Mouse (Mus musculus): ENCODE measurements around the gene Atxn3. TPM values are rescaled to one million over a fixed set of nuclear protein-coding genes. Genes with fewer than 3 reads are reported as not detected.

Gene Atxn3
- polyA plus RNA-seq, 1 experiment: 0.76 TPM

DNA sequence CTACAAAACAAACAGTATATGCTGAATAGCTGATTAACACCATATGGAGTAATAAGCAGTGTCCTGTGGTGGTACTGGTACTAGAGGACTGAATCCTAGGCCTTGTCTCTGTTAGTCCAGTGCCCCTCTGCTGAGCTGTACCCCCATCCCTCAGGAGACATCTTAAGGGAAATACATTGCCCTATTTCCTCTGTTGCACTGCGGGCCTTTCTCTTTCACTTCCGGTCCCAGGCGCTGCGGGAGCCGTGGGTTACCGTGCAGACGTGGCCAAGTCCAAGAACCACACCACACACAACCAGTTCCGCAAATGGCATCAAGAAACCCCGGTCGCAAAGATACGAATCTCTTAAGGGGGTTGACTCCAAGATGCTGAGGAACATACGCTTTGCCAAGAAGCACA lies 52.2 kb downstream of the Atxn3 start:
- Histone ChIP-seq H3K27ac (ENCODE audit: insufficient read depth, low read depth, low read length) (no peak overlapping the region), H3K27me3 (ENCODE audit: control insufficient read depth, insufficient read depth, low read length) (no peaks in the 10 kb centered on the region), H3K36me3 (ENCODE audit: control insufficient read depth, insufficient read depth, low read length) (peaks cover 20% of the 10 kb centered on the region), H3K4me1 (ENCODE audit: control insufficient read depth, insufficient read depth, insufficient read length, low read length) (peaks cover 3% of the 10 kb centered on the region; the same call in 1 of the 2 replicates), H3K4me3 (ENCODE audit: low read depth, low read length) (no peak overlapping the region)
- WGBS: 90% methylated on average over 12 of the region's 12 CpGs
- no peak for TF ChIP-seq CTCF (IDR thresholded peaks at IDR 0.05; ENCODE audit: extremely low read depth, insufficient read length, insufficient replicate concordance, low read depth, low read length)
- no peak for TF ChIP-seq POLR2A (IDR thresholded peaks at IDR 0.05; ENCODE audit: low read depth, low read length)

GRCm38 (mm10) chr12:101904906-101905305 lies 53.1 kb downstream of the Atxn3 start:
- Histone ChIP-seq H3K36me3 (ENCODE audit: control insufficient read depth, insufficient read depth, low read length) (peaks cover 21% of the 10 kb centered on the region), H3K27ac (ENCODE audit: insufficient read depth, low read depth, low read length) (no peak overlapping the region)
- 85% methylated on average over 4 of the region's 4 CpGs for WGBS

GRCm38 (mm10) chr12:101904170-101904569 lies 53.9 kb downstream of the Atxn3 start:
- Histone ChIP-seq H3K4me3 (ENCODE audit: low read depth, low read length) (no peak overlapping the region), H3K36me3 (ENCODE audit: control insufficient read depth, insufficient read depth, low read length) (peaks cover 20% of the 10 kb centered on the region), H3K27me3 (ENCODE audit: control insufficient read depth, insufficient read depth, low read length) (no peaks in the 10 kb centered on the region), H3K4me1 (ENCODE audit: control insufficient read depth, insufficient read depth, insufficient read length, low read length) (peaks cover 3% of the 10 kb centered on the region; the same call in 1 of the 2 replicates), H3K27ac (ENCODE audit: insufficient read depth, low read depth, low read length) (no peak overlapping the region)
- TF ChIP-seq POLR2A (IDR thresholded peaks at IDR 0.05; ENCODE audit: low read depth, low read length) (no peak), CTCF (IDR thresholded peaks at IDR 0.05; ENCODE audit: extremely low read depth, insufficient read length, insufficient replicate concordance, low read depth, low read length) (no peak)
- WGBS: 66% methylated on average over 3 of the region's 3 CpGs

More at GRCm38 (mm10) chr12:101904906-101905305, 53.1 kb downstream of the Atxn3 start:
- Histone ChIP-seq H3K27me3 (ENCODE audit: control insufficient read depth, insufficient read depth, low read length) (no peaks in the 10 kb centered on the region), H3K4me1 (ENCODE audit: control insufficient read depth, insufficient read depth, insufficient read length, low read length) (peaks cover 3% of the 10 kb centered on the region; the same call in 1 of the 2 replicates), H3K4me3 (ENCODE audit: low read depth, low read length) (no peak overlapping the region)
- TF ChIP-seq CTCF (IDR thresholded peaks at IDR 0.05; ENCODE audit: extremely low read depth, insufficient read length, insufficient replicate concordance, low read depth, low read length): no peak
- no peak for TF ChIP-seq POLR2A (IDR thresholded peaks at IDR 0.05; ENCODE audit: low read depth, low read length)

DNA sequence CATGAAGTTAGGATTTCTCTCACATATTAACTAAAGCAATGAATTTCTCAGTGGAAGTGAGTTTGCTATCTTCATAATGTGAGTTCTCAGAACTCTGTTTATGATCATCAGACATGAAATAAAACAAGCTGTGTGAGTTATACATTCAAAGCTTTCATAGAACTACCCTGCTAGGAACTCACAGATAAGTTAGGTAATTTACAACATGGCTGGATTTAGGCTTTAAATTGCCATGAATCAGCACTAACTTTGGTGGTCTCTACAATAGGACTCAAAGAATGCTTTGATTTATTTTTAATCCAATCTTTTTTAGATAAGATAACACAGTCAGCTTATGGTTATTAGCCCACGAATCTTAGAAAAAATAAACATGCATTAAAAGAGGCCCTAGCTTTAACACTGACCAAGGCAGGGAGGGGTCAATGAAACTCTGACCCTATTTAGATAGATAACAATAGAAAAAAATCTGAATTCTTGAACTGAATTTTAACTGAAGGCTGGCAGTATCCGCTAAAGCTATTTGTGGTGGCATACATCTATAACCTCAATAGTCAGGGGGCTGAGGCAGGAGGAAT lies 58.3 kb downstream of the Atxn3 start:
- H3K27ac ChIP-seq (ENCODE audit: insufficient read depth, low read depth, low read length): no peak overlapping the region
- H3K4me1 ChIP-seq (ENCODE audit: control insufficient read depth, insufficient read depth, insufficient read length, low read length): no peaks in the 10 kb centered on the region
- TF ChIP-seq POLR2A (IDR thresholded peaks at IDR 0.05; ENCODE audit: low read depth, low read length): no peak
- no peak for TF ChIP-seq CTCF (IDR thresholded peaks at IDR 0.05; ENCODE audit: extremely low read depth, insufficient read length, insufficient replicate concordance, low read depth, low read length)
- 32% methylated on average over 2 of the region's 2 CpGs for WGBS
- no peak overlapping the region for H3K4me3 ChIP-seq (ENCODE audit: low read depth, low read length)
- peaks cover 17% of the 10 kb centered on the region for H3K36me3 ChIP-seq (ENCODE audit: control insufficient read depth, insufficient read depth, low read length)
- no peaks in the 10 kb centered on the region for H3K27me3 ChIP-seq (ENCODE audit: control insufficient read depth, insufficient read depth, low read length)

DNA sequence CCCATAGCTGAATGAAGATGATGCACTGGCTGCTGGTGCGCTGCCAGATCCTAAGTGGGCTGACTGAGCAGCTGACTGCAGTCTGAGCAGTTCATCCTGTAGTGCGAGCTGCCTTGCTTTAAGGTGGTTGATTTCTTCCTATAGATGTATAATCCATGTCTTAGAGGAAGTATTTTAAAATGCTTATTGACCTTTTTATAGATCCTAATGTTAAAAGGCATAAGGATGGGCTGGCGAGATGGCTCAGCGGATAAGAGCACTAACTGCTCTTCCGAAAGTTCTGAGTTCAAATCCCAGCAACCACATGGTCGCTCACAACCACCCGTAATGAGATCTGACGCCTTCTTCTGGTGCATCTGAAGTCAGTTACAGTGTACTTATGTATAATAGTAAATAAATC lies 59.1 kb downstream of the Atxn3 start:
- 96% methylated on average over 8 of the region's 8 CpGs for WGBS
- Histone ChIP-seq H3K4me3 (ENCODE audit: low read depth, low read length) (no peak overlapping the region), H3K4me1 (ENCODE audit: control insufficient read depth, insufficient read depth, insufficient read length, low read length) (no peaks in the 10 kb centered on the region), H3K27me3 (ENCODE audit: control insufficient read depth, insufficient read depth, low read length) (no peaks in the 10 kb centered on the region), H3K27ac (ENCODE audit: insufficient read depth, low read depth, low read length) (no peak overlapping the region), H3K36me3 (ENCODE audit: control insufficient read depth, insufficient read depth, low read length) (peaks cover 21% of the 10 kb centered on the region)
- no peak for TF ChIP-seq POLR2A (IDR thresholded peaks at IDR 0.05; ENCODE audit: low read depth, low read length)
- no peak for TF ChIP-seq CTCF (IDR thresholded peaks at IDR 0.05; ENCODE audit: extremely low read depth, insufficient read length, insufficient replicate concordance, low read depth, low read length)

DNA sequence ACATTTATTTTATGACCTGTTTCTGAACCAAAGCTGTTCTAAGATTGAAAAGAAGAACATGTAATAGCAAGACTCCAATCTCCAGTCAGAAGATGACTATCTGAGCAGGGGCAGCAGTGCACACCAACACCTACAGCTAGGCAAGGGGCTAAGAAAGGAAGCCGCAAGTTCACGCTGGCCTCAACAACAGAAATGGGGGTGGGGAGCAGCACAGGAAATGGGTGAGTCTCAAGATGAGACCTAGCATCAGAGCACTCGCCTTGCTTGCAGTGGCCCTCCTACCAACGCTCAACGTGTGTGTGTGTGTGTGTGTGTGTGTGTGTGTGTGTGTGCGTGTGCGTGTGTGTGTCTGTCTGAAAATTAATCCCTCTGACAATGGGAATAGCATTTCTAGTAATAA lies 60.9 kb downstream of the Atxn3 start:
- Histone ChIP-seq H3K27ac (ENCODE audit: insufficient read depth, low read depth, low read length) (no peak overlapping the region), H3K4me3 (ENCODE audit: low read depth, low read length) (no peak overlapping the region), H3K36me3 (ENCODE audit: control insufficient read depth, insufficient read depth, low read length) (peaks cover 32% of the 10 kb centered on the region), H3K4me1 (ENCODE audit: control insufficient read depth, insufficient read depth, insufficient read length, low read length) (no peaks in the 10 kb centered on the region), H3K27me3 (ENCODE audit: control insufficient read depth, insufficient read depth, low read length) (no peaks in the 10 kb centered on the region)
- TF ChIP-seq POLR2A (IDR thresholded peaks at IDR 0.05; ENCODE audit: low read depth, low read length) (no peak), CTCF (IDR thresholded peaks at IDR 0.05; ENCODE audit: extremely low read depth, insufficient read length, insufficient replicate concordance, low read depth, low read length) (no peak)
- WGBS: 83% methylated on average over 7 of the region's 7 CpGs

- TF ChIP-seq CTCF (IDR thresholded peaks at IDR 0.05; ENCODE audit: extremely low read depth, insufficient read length, insufficient replicate concordance, low read depth, low read length) (no peak), POLR2A (IDR thresholded peaks at IDR 0.05; ENCODE audit: low read depth, low read length) (no peak)
- no peaks in the 10 kb centered on the region for H3K4me1 ChIP-seq (ENCODE audit: control insufficient read depth, insufficient read depth, insufficient read length, low read length)
- H3K4me3 ChIP-seq (ENCODE audit: low read depth, low read length): no peak overlapping the region
- no peaks in the 10 kb centered on the region for H3K27me3 ChIP-seq (ENCODE audit: control insufficient read depth, insufficient read depth, low read length)
- no peak overlapping the region for H3K27ac ChIP-seq (ENCODE audit: insufficient read depth, low read depth, low read length)
- 90% methylated on average over 8 of the region's 8 CpGs for WGBS
- H3K36me3 ChIP-seq (ENCODE audit: control insufficient read depth, insufficient read depth, low read length): peaks cover 40% of the 10 kb centered on the region
Measured at GRCm38 (mm10) chr12:101893296-101893695, 64.8 kb downstream of the Atxn3 start.
